Mouse (Mus musculus) Patski (cell line): ENCODE data around the gene Cklf. TPM values are rescaled to one million over a fixed set of nuclear protein-coding genes. Genes with fewer than 3 reads are reported as not detected.

Experiments used
- ATAC-seq: fragments of 100-300 bp; one replicate; pipeline ENCODE4 v1.8.0; 2021
- CTCF ChIA-PET: fragments of 350-600 bp; sonication (Branson Sonifier 250); formaldehyde crosslinking; loops from one replicate; lab custom pipeline; 2022; ENCODE audit warnings: inconsistent platforms; lab: Charles Lee
- POLR2A ChIA-PET: fragments of 350-600 bp; sonication (Branson Sonifier 250); formaldehyde crosslinking; loops from one replicate; lab custom pipeline; 2022; ENCODE audit warnings: antibody characterized with exemption, inconsistent platforms; lab: Charles Lee
- DNase-seq: peaks from one replicate; pipeline ENCODE4 v3.0.0-alpha.2; 2011; ENCODE audit warnings: low read depth, low spot score
- H3K27me3 ChIP-seq: fragments of 371-371 bp; one replicate; pipeline ENCODE4 v1.5.1; 2021
- CTCF ChIP-seq: fragments of 100-300 bp; IDR thresholded peaks from one replicate; pipeline ENCODE4 v1.5.1; 2021
- in situ Hi-C: fragments of 300-500 bp; cut with MboI; formaldehyde crosslinking; loops from 3 replicates; pipeline ENCODE4 v1.11.1; 2018; ENCODE audit warnings: low pct_unique_long_range_greater_than_20kb, mixed read lengths
- polyA plus RNA-seq: library from polyadenylated mRNA; unstranded; gene quantifications from one replicate; pipeline ENCODE4 v1.2.3, GENCODE M21; 2021

Cklf gene
- polyA plus RNA-seq, result 22.0 TPM

DNA sequence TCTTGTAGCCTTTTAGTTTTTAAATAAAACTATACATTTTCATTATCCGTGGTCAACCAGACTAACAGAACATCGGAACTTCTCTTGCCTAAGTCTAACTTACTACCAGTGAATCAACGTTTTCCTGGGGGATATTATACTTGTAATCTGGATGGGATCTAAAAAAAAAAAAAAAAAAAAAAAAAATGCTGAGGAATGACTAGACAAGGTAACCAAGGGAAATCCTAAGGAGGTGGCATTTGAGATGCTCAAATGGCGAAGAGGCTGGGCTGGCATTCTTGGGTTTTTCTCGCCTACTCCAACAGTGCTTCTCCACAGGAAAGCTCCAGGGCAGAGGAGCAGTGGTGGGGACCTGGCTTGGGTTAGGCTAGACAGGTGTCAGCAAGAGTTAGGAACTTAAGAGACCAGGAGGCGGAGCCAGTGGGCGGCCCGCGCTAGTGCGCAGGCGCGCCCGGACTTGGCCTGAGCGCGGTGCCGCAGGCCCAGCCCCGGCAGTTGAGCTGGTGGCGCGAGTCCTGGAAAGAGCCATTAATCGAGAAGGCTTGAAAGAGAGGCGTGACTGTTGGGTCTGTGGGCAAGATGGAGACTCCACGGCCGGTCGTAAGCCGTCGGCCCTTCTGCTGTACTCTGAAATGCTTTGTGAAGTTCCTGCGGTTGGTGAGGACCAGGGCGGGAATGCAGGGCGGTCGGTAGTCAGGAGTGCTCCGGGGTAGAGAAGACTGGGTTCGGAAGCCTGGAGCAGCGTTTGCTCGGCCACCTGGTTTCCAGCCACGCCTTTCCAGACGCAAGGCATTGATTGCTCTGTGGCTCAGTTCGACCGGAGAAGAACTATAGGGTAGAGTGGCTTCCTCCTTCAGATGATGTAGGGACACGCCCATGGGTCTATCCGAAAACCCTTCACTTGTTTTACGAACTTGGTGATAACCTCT is at the start of gene Cklf:
Gene Cklf (plus strand): TSS at position 423 of the 929 bp plus-strand sequence.
- no peak for TF ChIP-seq CTCF
- POLR2A ChIA-PET, result interaction anchor here (0.7 kb wide), 2 partner anchors 33 to 260 kb away, joined by 4 to 5 read pairs; no protein-coding TSS in a partner anchor
- CTCF ChIA-PET, result interaction anchor here (1.0 to 1.3 kb wide), 2 partner anchors 8 to 82 kb away, joined by 3 read pairs; no protein-coding TSS in a partner anchor
- H3K27me3 ChIP-seq, result no peaks in the 10 kb centered on the region
- in situ Hi-C loops, result no loop called here
- peak; percentile 71 for ATAC-seq
- peak; percentile 46 for DNase-seq

DNA sequence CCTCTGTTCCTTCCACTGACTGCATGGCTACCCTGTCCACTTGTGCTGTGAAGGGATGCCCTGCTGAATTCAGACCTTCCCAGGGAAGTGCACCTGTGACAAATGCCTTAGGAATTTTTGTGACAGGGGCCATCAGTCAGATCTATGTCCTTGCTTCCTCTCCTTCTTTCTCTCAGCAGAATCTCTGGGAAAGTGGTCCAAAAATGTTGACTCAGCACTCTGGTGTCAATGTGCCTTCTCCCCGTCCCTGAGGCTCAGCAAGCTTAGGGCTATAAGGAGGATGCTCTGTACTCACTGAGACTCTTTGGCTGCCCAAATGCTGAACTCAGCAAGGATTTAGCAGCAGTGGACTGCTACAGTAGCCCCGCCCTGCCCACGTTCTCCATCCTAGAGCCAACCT is 49.0 kb upstream of the Cklf start:
- in situ Hi-C loops, result no loop called here
- ChIA-PET POLR2A (no interaction called here), CTCF (no interaction called here)
- DNase-seq, result no peak
- no peak for TF ChIP-seq CTCF
- ATAC-seq, result no peak
- H3K27me3 ChIP-seq, result no peaks in the 10 kb centered on the region

DNA sequence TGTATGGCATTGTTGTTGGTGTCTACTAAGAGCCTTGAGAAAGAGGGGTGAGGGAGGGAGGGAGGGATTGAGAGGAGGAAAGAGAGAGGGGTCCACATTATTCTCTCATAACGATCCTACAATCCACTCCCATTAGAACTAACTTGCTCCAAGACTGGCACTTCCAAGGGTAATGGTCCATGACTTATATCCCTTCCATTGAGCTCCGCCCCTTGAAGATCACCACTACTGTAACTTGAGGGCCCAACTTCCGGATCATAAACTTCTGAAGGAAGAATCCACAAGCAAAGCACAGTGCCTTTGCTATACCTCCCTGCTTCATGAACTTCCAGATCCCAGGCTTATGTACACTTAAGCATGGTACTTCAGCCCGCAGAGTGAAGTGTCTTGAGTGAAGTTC is 48.3 kb upstream of the Cklf start:
- CTCF ChIA-PET, result interaction anchor here (1.1 kb wide), 1 partner anchor 8 kb away, joined by 3 read pairs; no protein-coding TSS in a partner anchor

DNA sequence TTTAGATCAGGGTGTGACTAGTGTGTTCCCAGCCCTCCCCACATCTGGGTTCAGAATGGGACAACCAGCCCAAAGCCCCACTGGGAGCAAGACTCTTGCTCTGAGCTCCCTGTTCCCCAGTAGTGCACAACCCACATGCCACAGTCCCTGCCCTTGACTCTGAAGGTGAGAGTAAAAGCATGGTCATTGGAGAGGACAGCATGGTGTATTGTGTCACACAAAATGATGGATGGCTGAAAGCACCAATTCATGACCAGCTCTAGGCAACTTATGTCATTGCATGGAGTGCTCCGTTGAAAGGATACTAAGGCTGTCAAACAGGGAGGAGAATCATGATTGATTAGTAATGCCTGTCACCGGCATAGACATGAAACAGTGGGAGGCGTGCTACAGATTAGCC is 45.4 kb upstream of the Cklf start:
- H3K27me3 ChIP-seq, result peaks cover 6% of the 10 kb centered on the region
- no peak for ATAC-seq
- CTCF ChIA-PET, result interaction anchor here (0.9 kb wide), 1 partner anchor 14 kb away, joined by 3 read pairs; no protein-coding TSS in a partner anchor
- POLR2A ChIA-PET, result no interaction called here
- no peak for DNase-seq
- in situ Hi-C loops, result no loop called here
- TF ChIP-seq CTCF, result no peak

More for the DNA sequence above, 48.3 kb upstream of the Cklf start:
- POLR2A ChIA-PET, result no interaction called here
- DNase-seq (no peak), ATAC-seq (no peak)
- TF ChIP-seq CTCF, result no peak
- in situ Hi-C loops, result no loop called here
- peaks cover 1% of the 10 kb centered on the region for H3K27me3 ChIP-seq

DNA sequence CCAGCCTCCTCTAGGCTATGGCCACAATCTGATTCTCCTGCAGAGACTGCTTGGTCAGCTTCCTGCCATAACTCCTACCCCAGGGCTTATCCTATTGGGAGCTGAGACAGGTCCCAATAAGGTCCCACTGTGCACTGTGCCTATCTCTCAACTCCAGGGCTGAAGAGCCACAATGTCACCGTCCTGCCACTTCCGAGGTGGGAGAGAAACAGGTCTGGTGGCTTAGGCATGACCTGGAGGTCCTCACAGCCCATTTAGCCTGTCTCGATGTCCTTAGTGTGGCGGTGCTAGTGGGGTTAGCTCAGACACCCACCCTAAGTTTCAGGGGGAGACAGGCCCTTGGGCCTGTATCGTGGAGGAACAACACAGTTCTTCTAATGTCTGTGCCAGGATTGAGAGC is 33.1 kb upstream of the Cklf start:
- H3K27me3 ChIP-seq, result peaks cover 12% of the 10 kb centered on the region
- TF ChIP-seq CTCF, result no peak
- in situ Hi-C loops, result no loop called here
- DNase-seq (no peak), ATAC-seq (no peak)
- ChIA-PET CTCF (interaction anchor here (1.6 kb wide), 1 partner anchor 35 kb away, joined by 4 read pairs; no protein-coding TSS in a partner anchor), POLR2A (interaction anchor here (0.7 kb wide), 1 partner anchor 44 kb away, joined by 10 read pairs; no protein-coding TSS in a partner anchor)

DNA sequence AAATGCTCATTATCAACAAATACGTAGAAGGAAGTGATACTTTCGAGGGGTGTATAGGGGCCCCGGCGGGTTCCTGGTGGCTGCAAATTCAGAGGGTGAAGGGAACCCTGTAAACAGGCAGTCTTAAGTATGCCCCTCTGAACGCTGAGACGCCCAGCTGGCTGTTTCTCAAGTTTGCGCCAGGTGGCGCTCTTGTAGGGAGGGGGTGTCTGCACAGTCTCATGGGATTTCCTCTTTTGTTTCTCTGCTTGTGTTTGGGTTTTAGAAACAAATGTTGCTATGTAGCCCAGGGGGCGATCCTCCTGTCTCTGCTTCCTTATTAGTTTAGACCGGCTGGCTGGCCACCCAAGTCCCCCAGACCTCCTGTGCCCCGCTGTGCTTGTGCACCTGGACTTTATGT is 31.6 kb upstream of the Cklf start:
- ATAC-seq, result peak; percentile 51
- in situ Hi-C loops, result no loop called here
- peak; percentile 92 for TF ChIP-seq CTCF
- ChIA-PET CTCF (interaction anchor here (0.9 to 1.6 kb wide), 3 partner anchors 10 to 223 kb away, joined by 3 to 4 read pairs (median 3); partner anchors contain the start of gene Dync1li2), POLR2A (no interaction called here)
- peaks cover 12% of the 10 kb centered on the region for H3K27me3 ChIP-seq
- no peak for DNase-seq

DNA sequence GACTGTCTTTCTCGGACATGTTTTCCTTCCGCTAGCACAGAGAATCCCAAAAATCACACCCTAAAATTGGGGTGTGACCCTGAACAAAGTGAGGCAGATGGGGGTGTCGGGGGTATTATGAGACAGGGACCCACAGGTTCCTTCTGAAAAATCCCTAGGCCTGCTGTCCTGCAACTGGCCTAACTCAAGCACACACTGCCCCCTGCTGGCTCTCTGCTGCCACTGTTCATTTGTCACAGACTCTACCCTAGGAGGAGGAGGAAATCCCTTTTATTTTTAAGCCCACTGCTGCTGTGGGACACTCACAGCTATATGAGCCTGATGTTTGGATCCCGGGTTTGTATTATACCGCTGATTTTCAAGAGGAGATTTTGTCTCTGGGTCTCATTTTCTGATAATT is 30.9 kb upstream of the Cklf start:
- peaks cover 6% of the 10 kb centered on the region for H3K27me3 ChIP-seq
- POLR2A ChIA-PET, result no interaction called here
- CTCF ChIA-PET, result interaction anchor here (0.7 to 1.0 kb wide), 2 partner anchors 11 to 73 kb away, joined by 3 to 4 read pairs; no protein-coding TSS in a partner anchor
- in situ Hi-C loops, result loop anchor here (5.0 kb wide), 1 partner anchor 73 kb away; no protein-coding TSS in a partner anchor
- peak; percentile 7 for DNase-seq
- peak; percentile 96 for TF ChIP-seq CTCF
- peak; percentile 72 for ATAC-seq

DNA sequence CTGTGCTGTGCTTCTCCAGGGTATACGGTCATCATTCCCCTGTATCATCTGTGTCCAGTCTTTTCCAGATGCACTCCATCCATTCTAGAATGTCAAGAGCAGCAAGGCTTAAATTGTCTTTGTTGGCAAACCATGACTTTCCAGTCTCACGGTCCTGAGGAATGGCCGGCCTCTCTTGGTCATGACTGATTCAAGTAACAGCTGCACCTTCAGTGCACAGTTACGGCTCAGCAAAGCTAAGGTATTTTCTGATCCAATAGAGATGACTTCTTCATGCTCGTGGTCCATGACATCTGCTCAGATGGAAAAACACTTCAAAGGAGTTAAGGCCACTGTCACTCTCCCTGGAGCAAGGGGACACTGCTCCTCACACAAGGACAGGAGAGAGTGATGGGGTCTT is 23.6 kb upstream of the Cklf start:
- in situ Hi-C loops, result no loop called here
- ATAC-seq (peak; percentile 83), DNase-seq (peak; percentile 42)
- no peaks in the 10 kb centered on the region for H3K27me3 ChIP-seq
- ChIA-PET CTCF (no interaction called here), POLR2A (no interaction called here)
- TF ChIP-seq CTCF, result no peak

DNA sequence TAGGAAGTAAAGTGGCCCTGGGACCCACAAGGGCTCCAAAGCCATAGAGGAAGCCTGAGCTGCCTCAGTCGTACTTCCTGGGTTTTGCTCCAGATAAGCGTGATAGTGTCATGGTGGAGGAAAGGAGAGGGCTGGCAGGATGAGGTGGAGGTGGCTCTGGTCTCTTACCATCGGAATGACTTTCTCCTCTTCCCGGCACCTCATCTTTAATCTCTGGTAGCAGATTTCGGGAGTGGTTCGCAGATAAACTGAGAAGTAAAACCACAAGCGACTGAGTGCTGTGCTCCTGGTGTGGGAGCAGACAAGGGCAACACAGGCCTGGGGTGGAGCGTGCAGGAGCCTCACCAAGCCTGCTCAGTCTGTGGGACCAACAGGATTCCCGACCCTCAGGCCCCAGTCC is 20.3 kb upstream of the Cklf start:
- H3K27me3 ChIP-seq, result no peaks in the 10 kb centered on the region
- in situ Hi-C loops, result no loop called here
- no peak for ATAC-seq
- ChIA-PET POLR2A (no interaction called here), CTCF (no interaction called here)
- TF ChIP-seq CTCF, result no peak
- no peak for DNase-seq

DNA sequence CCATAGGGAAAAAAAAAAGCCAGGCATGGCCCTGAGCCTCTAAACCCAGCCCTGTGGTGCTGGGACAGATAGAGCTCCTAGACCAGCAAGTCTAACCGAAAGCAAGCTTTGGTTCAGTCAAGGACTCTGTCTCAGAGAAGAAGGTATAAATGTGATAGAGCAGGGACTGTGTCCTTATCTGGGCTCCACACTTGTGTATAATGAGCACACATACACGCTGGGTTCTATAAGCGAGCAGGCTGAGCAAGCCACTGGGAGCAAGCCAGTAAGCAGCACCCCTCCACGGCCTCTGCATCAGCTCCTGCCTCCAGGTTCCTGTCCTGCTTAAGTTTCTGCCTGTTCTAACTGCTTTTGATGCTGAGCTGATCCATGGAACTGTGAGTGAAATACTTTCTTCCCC is 18.6 kb upstream of the Cklf start:
- no peak for DNase-seq
- POLR2A ChIA-PET, result no interaction called here
- CTCF ChIA-PET, result interaction anchor here (1.5 kb wide), 1 partner anchor 18 kb away, joined by 3 read pairs; no protein-coding TSS in a partner anchor
- no peaks in the 10 kb centered on the region for H3K27me3 ChIP-seq
- in situ Hi-C loops, result no loop called here
- ATAC-seq, result no peak
- no peak for TF ChIP-seq CTCF

DNA sequence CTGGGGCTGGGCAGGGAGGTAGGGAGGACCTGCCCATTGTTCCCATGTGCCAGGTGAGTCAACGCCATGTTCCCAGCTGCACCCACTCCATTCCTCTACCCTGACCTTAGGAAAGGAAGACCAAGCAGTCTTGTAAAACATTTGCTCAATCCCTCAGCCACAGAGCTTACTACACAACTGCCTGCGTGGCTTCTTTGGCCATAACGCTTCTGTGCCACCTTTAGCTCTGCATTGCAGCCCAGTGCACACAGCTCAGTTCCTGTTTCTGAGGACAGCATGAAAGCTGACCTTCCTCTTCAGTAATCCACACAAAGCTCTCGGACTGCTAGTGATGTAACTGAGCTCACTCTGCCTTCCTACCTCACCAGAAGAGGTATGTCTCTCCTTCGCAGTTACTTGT is 17.7 kb upstream of the Cklf start:
- no peak for ATAC-seq
- ChIA-PET CTCF (no interaction called here), POLR2A (no interaction called here)
- DNase-seq, result no peak
- H3K27me3 ChIP-seq, result no peaks in the 10 kb centered on the region
- in situ Hi-C loops, result no loop called here
- no peak for TF ChIP-seq CTCF
